Mouse (Mus musculus) layer of hippocampus, postnatal 10 days (tissue): ENCODE results near the gene Fam89b. TPM values are rescaled to one million over a fixed set of nuclear protein-coding genes. Genes with fewer than 3 reads are reported as not detected.
"Not testable (repeated sequence)": the region's sequence is repeated elsewhere in the genome, so short reads cannot be mapped to it uniquely, and the experiment has no call there.

Experiments used
- DNase-seq, 2 experiments: peaks; one replicate each; pipeline ENCODE4 v3.0.0; 2021; ENCODE audit warnings: low spot score in 2 of 2
- total RNA-seq, 2 experiments: library from RNA; stranded (reverse); gene quantifications; 2 replicates each; pipeline ENCODE4 v1.2.3; 2021

Gene Fam89b
- total RNA-seq, 2 experiments from 2014 or later, result 44.4 to 46.5 TPM

GRCm38 (mm10) chr19:5713730-5714129 is 15.7 kb downstream of the Fam89b start:
- no peak for DNase-seq

- DNase-seq, result no peak
Observed at GRCm38 (mm10) chr19:5713255-5713654, 16.2 kb downstream of the Fam89b start.

GRCm38 (mm10) chr19:5711907-5712460 is 17.5 kb downstream of the Fam89b start:
- no peak for DNase-seq

GRCm38 (mm10) chr19:5711218-5711617 is 18.2 kb downstream of the Fam89b start:
- peak; percentile 61 to 75 for DNase-seq

GRCm38 (mm10) chr19:5710581-5710980 is 18.9 kb downstream of the Fam89b start:
- no peak for DNase-seq

- no peak for DNase-seq
Observed at GRCm38 (mm10) chr19:5710068-5710467, 19.4 kb downstream of the Fam89b start.

GRCm38 (mm10) chr19:5704801-5705571 is 24.5 kb downstream of the Fam89b start:
- DNase-seq, result no peak

- DNase-seq, result no peak
Observed at GRCm38 (mm10) chr19:5704163-5704800, 25.2 kb downstream of the Fam89b start, which contains the start of gene Kcnk7. Kcnk7 (plus strand) TSS chr19:5704367.

- no peak for DNase-seq
Observed at GRCm38 (mm10) chr19:5695849-5696462, 33.5 kb downstream of the Fam89b start.

GRCm38 (mm10) chr19:5693801-5694200 is 35.7 kb downstream of the Fam89b start:
- DNase-seq, result no peak

GRCm38 (mm10) chr19:5692913-5693396 is 36.5 kb downstream of the Fam89b start:
- no peak for DNase-seq

- peak in 1 of 2 experiments; percentile 49 for DNase-seq
Observed at GRCm38 (mm10) chr19:5692086-5692912, 37.2 kb downstream of the Fam89b start.

GRCm38 (mm10) chr19:5691601-5692000 is 37.9 kb downstream of the Fam89b start:
- no peak for DNase-seq

GRCm38 (mm10) chr19:5690343-5690735 is 39.1 kb downstream of the Fam89b start:
- DNase-seq, result no peak

GRCm38 (mm10) chr19:5689565-5690342 is 39.7 kb downstream of the Fam89b start:
- peak; percentile 62 to 73 for DNase-seq

GRCm38 (mm10) chr19:5689088-5689428 is 40.4 kb downstream of the Fam89b start:
- DNase-seq, result no peak

GRCm38 (mm10) chr19:5688200-5689087 is 41.0 kb downstream of the Fam89b start, which contains the start of the genes Map3k11 and Pcnx3:
Map3k11 (plus strand) TSS chr19:5688742.
Pcnx3 (minus strand) TSS chr19:5688908.
- DNase-seq, result peak; percentile 96 to 98

- no peak for DNase-seq
Observed at GRCm38 (mm10) chr19:5687738-5688137, 41.7 kb downstream of the Fam89b start.

GRCm38 (mm10) chr19:5686954-5687353 is 42.5 kb downstream of the Fam89b start:
- DNase-seq, result not testable (repeated sequence)
